Mouse (Mus musculus): ENCODE data around the gene Sidt2. TPM values are rescaled to one million over a fixed set of nuclear protein-coding genes. Genes with fewer than 3 reads are reported as not detected.

Gene Sidt2
- polyA plus RNA-seq, 1 experiment from 2014 or later: 34.5 TPM

GRCm38 (mm10) chr9:45963577-45963976 is 8.5 kb upstream of the Sidt2 start:
- no peak for ATAC-seq (ENCODE audit: insufficient number of reproducible peaks, insufficient read depth, low FRiP score, low TSS enrichment, low read depth)
- Histone ChIP-seq H3K9ac (replicated peaks) (no peak overlapping the region), H3K4me3 (replicated peaks) (no peak overlapping the region), H3K36me3 (peaks cover 83% of the 10 kb centered on the region), H3K4me1 (replicated peaks) (peaks cover 7% of the 10 kb centered on the region; the same call in 1 of the 2 replicates), H3K4me2 (no peak overlapping the region), H3K27ac (no peak overlapping the region), H3K9me3 (no peaks in the 10 kb centered on the region), H3K27me3 (no peaks in the 10 kb centered on the region)
- WGBS: 93% methylated on average over 6 of the region's 6 CpGs

GRCm38 (mm10) chr9:45961855-45962254 is 6.8 kb upstream of the Sidt2 start:
- no peak for ATAC-seq (ENCODE audit: insufficient number of reproducible peaks, insufficient read depth, low FRiP score, low TSS enrichment, low read depth)
- Histone ChIP-seq H3K4me3 (replicated peaks) (no peak overlapping the region), H3K36me3 (peaks cover 65% of the 10 kb centered on the region), H3K4me1 (replicated peaks) (peaks cover 7% of the 10 kb centered on the region; the same call in 1 of the 2 replicates), H3K4me2 (no peak overlapping the region), H3K27me3 (no peaks in the 10 kb centered on the region), H3K9me3 (no peaks in the 10 kb centered on the region), H3K9ac (replicated peaks) (no peak overlapping the region), H3K27ac (no peak overlapping the region)
- WGBS: 86% methylated on average over 2 of the region's 2 CpGs

DNA sequence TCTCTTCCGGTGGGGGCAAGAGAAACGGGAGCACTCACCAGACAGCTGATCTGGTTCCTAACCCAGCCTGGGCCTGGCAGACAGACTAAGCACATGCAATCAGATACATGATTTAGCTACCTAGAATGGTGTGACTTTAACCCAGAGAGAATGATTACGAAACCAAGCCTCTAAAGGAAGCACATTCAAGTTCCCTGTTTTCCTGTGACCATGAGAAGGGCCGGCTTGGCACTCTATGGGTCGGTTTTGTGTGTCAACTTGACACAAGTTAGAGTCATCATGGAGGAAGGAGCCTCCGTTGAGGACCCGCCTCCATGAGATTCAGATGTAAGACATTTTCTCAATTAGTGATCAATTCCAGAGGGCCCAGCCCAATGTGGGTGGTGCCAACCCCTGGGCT is 4.6 kb upstream of the Sidt2 start:
- H3K4me1 ChIP-seq (replicated peaks): peaks cover 17% of the 10 kb centered on the region
- H3K27me3 ChIP-seq: no peaks in the 10 kb centered on the region
- H3K4me2 ChIP-seq: no peak overlapping the region
- no peak overlapping the region for H3K9ac ChIP-seq (replicated peaks)
- WGBS: 81% methylated on average over 7 of the region's 7 CpGs
- ATAC-seq (ENCODE audit: insufficient number of reproducible peaks, insufficient read depth, low FRiP score, low TSS enrichment, low read depth): no peak
- 0 out of 2 replicates have a peak overlapping the region, but pooled peaks have one; percentile 24 for H3K27ac ChIP-seq
- no peaks in the 10 kb centered on the region for H3K9me3 ChIP-seq
- H3K36me3 ChIP-seq: peaks cover 43% of the 10 kb centered on the region
- H3K4me3 ChIP-seq (replicated peaks): no peak overlapping the region

GRCm38 (mm10) chr9:45958851-45959250 is 3.8 kb upstream of the Sidt2 start:
- ATAC-seq (ENCODE audit: insufficient number of reproducible peaks, insufficient read depth, low FRiP score, low TSS enrichment, low read depth): no peak
- Histone ChIP-seq H3K27me3 (no peaks in the 10 kb centered on the region), H3K4me3 (replicated peaks) (no peak overlapping the region)

GRCm38 (mm10) chr9:45958023-45958670 is 3.1 kb upstream of the Sidt2 start:
- no peak for ATAC-seq (ENCODE audit: insufficient number of reproducible peaks, insufficient read depth, low FRiP score, low TSS enrichment, low read depth)
- H3K4me1 ChIP-seq (replicated peaks): peaks cover 28% of the 10 kb centered on the region
- H3K4me2 ChIP-seq: no peak overlapping the region
- 64% methylated on average over 7 of the region's 7 CpGs for WGBS
- H3K27ac ChIP-seq: 0 out of 2 replicates have a peak overlapping the region, but pooled peaks have one; percentile 3
- no peak overlapping the region for H3K9ac ChIP-seq (replicated peaks)
- peaks cover 29% of the 10 kb centered on the region for H3K36me3 ChIP-seq
- no peaks in the 10 kb centered on the region for H3K9me3 ChIP-seq
- H3K4me3 ChIP-seq (replicated peaks): no peak overlapping the region
- H3K27me3 ChIP-seq: no peaks in the 10 kb centered on the region

More at GRCm38 (mm10) chr9:45958851-45959250, 3.8 kb upstream of the Sidt2 start:
- Histone ChIP-seq H3K9ac (replicated peaks) (no peak overlapping the region), H3K9me3 (no peaks in the 10 kb centered on the region), H3K27ac (0 out of 2 replicates have a peak overlapping the region, but pooled peaks have one; percentile 14), H3K4me2 (no peak overlapping the region), H3K36me3 (peaks cover 35% of the 10 kb centered on the region), H3K4me1 (replicated peaks) (peaks cover 21% of the 10 kb centered on the region)
- 43% methylated on average over 4 of the region's 4 CpGs for WGBS

DNA sequence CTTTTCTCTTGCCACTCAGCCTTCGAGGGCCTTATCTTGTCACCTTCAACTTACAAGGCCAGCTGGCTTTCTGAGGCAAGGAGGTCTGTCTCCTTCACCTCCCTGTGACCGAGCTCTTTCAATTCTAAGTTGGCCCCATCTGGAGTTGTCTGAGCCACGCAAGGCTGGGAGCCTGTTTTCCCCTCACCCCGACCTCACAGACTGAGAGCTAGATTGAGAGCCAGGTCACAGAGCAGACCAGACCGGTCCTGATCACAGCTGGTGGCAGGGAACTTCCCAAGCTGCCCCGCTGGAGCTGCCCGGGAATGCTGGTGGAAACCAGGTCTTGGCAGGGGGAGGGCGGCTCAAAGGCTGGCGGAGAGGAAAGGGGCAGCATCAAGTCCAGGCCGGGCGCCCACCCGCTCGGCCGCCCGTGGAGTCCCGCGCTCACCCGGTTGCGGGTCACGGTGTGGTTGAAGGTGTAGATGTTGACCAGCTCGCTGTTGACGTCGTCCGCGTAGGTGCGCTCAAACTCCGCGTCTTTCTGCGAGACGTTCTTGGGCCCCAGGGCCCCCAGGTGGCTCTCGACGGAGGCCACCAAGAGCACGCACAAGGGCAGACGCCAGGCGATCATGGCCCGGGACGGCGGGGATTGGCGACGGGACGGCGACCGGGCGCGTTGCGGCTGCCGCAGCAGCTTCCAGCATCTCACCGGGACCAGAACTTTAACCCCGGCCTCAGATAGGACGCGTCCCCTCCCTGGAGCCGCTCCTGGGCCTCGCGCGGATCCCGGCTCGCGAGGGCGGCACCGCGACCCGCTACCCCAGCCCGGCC is 558 bp downstream of the Sidt2 start:
- Histone ChIP-seq H3K9ac (replicated peaks) (peak overlapping the region; percentile 94), H3K4me2 (peak overlapping the region; percentile 84), H3K27ac (peak overlapping the region; percentile 90), H3K27me3 (no peaks in the 10 kb centered on the region), H3K9me3 (no peaks in the 10 kb centered on the region), H3K4me1 (replicated peaks) (peaks cover 26% of the 10 kb centered on the region), H3K36me3 (peaks cover 33% of the 10 kb centered on the region), H3K4me3 (replicated peaks) (peak overlapping the region; percentile 88)
- WGBS: under 1% methylated on average over 63 of the region's 63 CpGs
- peak; percentile 44 for ATAC-seq (ENCODE audit: insufficient number of reproducible peaks, insufficient read depth, low FRiP score, low TSS enrichment, low read depth)

GRCm38 (mm10) chr9:45953511-45954293 is 1.4 kb downstream of the Sidt2 start:
- Histone ChIP-seq H3K36me3 (peaks cover 40% of the 10 kb centered on the region), H3K4me1 (replicated peaks) (peaks cover 23% of the 10 kb centered on the region), H3K27ac (no peak overlapping the region), H3K9ac (replicated peaks) (peak overlapping the region; percentile 94), H3K27me3 (no peaks in the 10 kb centered on the region), H3K9me3 (no peaks in the 10 kb centered on the region), H3K4me3 (replicated peaks) (peak overlapping the region; percentile 88), H3K4me2 (peak overlapping the region; percentile 84)
- ATAC-seq (ENCODE audit: insufficient number of reproducible peaks, insufficient read depth, low FRiP score, low TSS enrichment, low read depth): no peak
- WGBS: 61% methylated on average over 13 of the region's 13 CpGs

- Histone ChIP-seq H3K4me3 (replicated peaks) (no peak overlapping the region), H3K4me2 (peak overlapping the region; percentile 84; the same call in 1 of the 2 replicates), H3K4me1 (replicated peaks) (peaks cover 23% of the 10 kb centered on the region), H3K27ac (no peak overlapping the region), H3K27me3 (no peaks in the 10 kb centered on the region), H3K36me3 (peaks cover 48% of the 10 kb centered on the region), H3K9me3 (no peaks in the 10 kb centered on the region), H3K9ac (replicated peaks) (peak overlapping the region; percentile 94)
- 88% methylated on average over 7 of the region's 7 CpGs for WGBS
- ATAC-seq (ENCODE audit: insufficient number of reproducible peaks, insufficient read depth, low FRiP score, low TSS enrichment, low read depth): no peak
Measured at GRCm38 (mm10) chr9:45952890-45953289, 2.2 kb downstream of the Sidt2 start.

DNA sequence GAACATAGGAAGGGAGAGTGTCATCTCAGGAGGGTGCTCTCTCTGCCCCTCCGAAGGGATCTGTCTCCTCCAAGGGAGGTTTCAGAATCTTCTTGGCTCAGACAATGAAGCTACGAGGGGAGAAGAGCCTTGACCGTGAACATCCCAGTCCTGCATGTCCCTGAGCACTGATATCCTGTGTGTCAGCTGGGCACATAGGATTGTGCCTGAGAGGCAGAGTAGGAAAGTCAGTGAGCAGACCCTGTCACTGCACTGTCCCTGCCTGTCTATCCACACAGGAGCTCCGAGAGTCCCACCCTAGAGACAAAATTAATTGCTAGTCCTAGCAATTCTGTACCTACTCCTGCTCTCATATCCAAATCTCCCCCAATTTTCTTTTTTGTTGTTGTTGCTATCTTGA is 3.0 kb downstream of the Sidt2 start:
- H3K9ac ChIP-seq (replicated peaks): no peak overlapping the region
- peaks cover 23% of the 10 kb centered on the region for H3K4me1 ChIP-seq (replicated peaks)
- H3K4me3 ChIP-seq (replicated peaks): no peak overlapping the region
- H3K36me3 ChIP-seq: peaks cover 54% of the 10 kb centered on the region
- H3K27ac ChIP-seq: no peak overlapping the region
- no peak for ATAC-seq (ENCODE audit: insufficient number of reproducible peaks, insufficient read depth, low FRiP score, low TSS enrichment, low read depth)
- no peaks in the 10 kb centered on the region for H3K27me3 ChIP-seq
- no peaks in the 10 kb centered on the region for H3K9me3 ChIP-seq
- WGBS: 94% methylated on average over 4 of the region's 4 CpGs
- H3K4me2 ChIP-seq: no peak overlapping the region

GRCm38 (mm10) chr9:45946872-45947183 is 8.2 kb downstream of the Sidt2 start:
- 86% methylated on average over 10 of the region's 10 CpGs for WGBS
- no peaks in the 10 kb centered on the region for H3K9me3 ChIP-seq
- no peaks in the 10 kb centered on the region for H3K4me1 ChIP-seq (replicated peaks)
- H3K27me3 ChIP-seq: no peaks in the 10 kb centered on the region
- no peak for ATAC-seq (ENCODE audit: insufficient number of reproducible peaks, insufficient read depth, low FRiP score, low TSS enrichment, low read depth)
- no peak overlapping the region for H3K4me3 ChIP-seq (replicated peaks)
- peaks cover 95% of the 10 kb centered on the region for H3K36me3 ChIP-seq
- no peak overlapping the region for H3K9ac ChIP-seq (replicated peaks)
- H3K27ac ChIP-seq: no peak overlapping the region
- H3K4me2 ChIP-seq: no peak overlapping the region
